Mouse (Mus musculus) erythroblast, embryonic 14.5 days (primary cell): ENCODE data around the gene Ghr.

Experiments
- GATA1 ChIP-seq: IDR thresholded peaks from 2 replicates; pipeline ENCODE4 v1.6.1; 2012; ENCODE audit warnings: low read length, inconsistent platforms, mixed read lengths
- TAL1 ChIP-seq: IDR thresholded peaks from 3 replicates; pipeline ENCODE4 v1.6.1; 2012; ENCODE audit warnings: low read length, inconsistent platforms, mixed read lengths

GRCm38 (mm10) chr15:3607951-3608350 lies 24.7 kb upstream of the Ghr start:
- TF ChIP-seq GATA1 (no peak), TAL1 (no peak)
